Mouse (Mus musculus) liver, embryonic 12.5 days (tissue): ENCODE measurements at regions not wholly inside any gene's neighbourhood (a gene's known extent, or its start where the extent isn't known, plus 50 kb on each side); places are given as distances from the start of the nearest gene placed in this dataset. TPM values are rescaled to one million over a fixed set of nuclear protein-coding genes. Genes with fewer than 3 reads are reported as not detected.

ENCODE experiments used
- ATAC-seq: fragments of 200-750 bp; cut with Nextera tagmentation; 2 replicates; pipeline ENCODE4 v1.8.0; 2017; ENCODE audit warnings: moderate number of reproducible peaks, mild to moderate bottlenecking, moderate library complexity
- H3K27ac ChIP-seq: fragments of 300-500 bp; sonication (generic); 2 replicates; pipeline ENCODE4 v1.5.1; 2016; ENCODE audit warnings: mild to moderate bottlenecking
- H3K27me3 ChIP-seq: fragments of 300-500 bp; sonication (generic); replicated peaks from 2 replicates; pipeline ENCODE4 v1.6.1; 2016; ENCODE audit warnings: mild to moderate bottlenecking, moderate library complexity
- H3K36me3 ChIP-seq: fragments of 300-500 bp; sonication (generic); 2 replicates; pipeline ENCODE4 v1.6.1; 2016; ENCODE audit warnings: mild to moderate bottlenecking, moderate library complexity
- H3K4me1 ChIP-seq: fragments of 300-500 bp; sonication (generic); 2 replicates; pipeline ENCODE4 v1.6.1; 2016
- H3K4me2 ChIP-seq: fragments of 300-500 bp; sonication (generic); 2 replicates; pipeline ENCODE4 v1.6.1; 2016; ENCODE audit warnings: mild to moderate bottlenecking, moderate library complexity
- H3K4me3 ChIP-seq: fragments of 300-500 bp; sonication (generic); 2 replicates; pipeline ENCODE4 v1.5.1; 2016; ENCODE audit warnings: mild to moderate bottlenecking, moderate library complexity
- H3K9ac ChIP-seq: fragments of 300-500 bp; sonication (generic); 2 replicates; pipeline ENCODE4 v1.6.1; 2016; ENCODE audit warnings: mild to moderate bottlenecking, moderate library complexity
- H3K9me3 ChIP-seq: fragments of 300-500 bp; sonication (generic); replicated peaks from 2 replicates; pipeline ENCODE4 v1.6.1; 2016; ENCODE audit warnings: mild to moderate bottlenecking, moderate library complexity
- WGBS: fragments of 180-500 bp; shearing (Covaris S2); methylation state at CpG from one replicate; pipeline ENCODE4 v1.1.7; 2016; ENCODE audit not compliant: insufficient replicate concordance; 5-methylcytosine and 5-hydroxymethylcytosine counted together
- microRNA-seq: library from miRNA; unstranded; fragments of <30 nt; microRNA quantifications from one replicate; pipeline ENCODE4, GENCODE M21; 2017

- Histone ChIP-seq H3K4me2 (no peak overlapping the region), H3K27ac (no peak overlapping the region), H3K27me3 (no peaks in the 10 kb centered on the region), H3K4me1 (no peaks in the 10 kb centered on the region), H3K4me3 (no peak overlapping the region), H3K9me3 (no peaks in the 10 kb centered on the region), H3K36me3 (no peaks in the 10 kb centered on the region), H3K9ac (no peak overlapping the region)
- 66% methylated on average over 9 of the region's 9 CpGs for WGBS
- ATAC-seq = no peak
Observed at GRCm38 (mm10) chr3:35496027-35496824, 257.7 kb upstream of the Atp11b start.

- Histone ChIP-seq H3K27ac (no peak overlapping the region), H3K4me2 (no peak overlapping the region), H3K9ac (no peak overlapping the region), H3K36me3 (no peaks in the 10 kb centered on the region), H3K27me3 (no peaks in the 10 kb centered on the region), H3K9me3 (no peaks in the 10 kb centered on the region), H3K4me3 (no peak overlapping the region), H3K4me1 (no peaks in the 10 kb centered on the region)
- 43% methylated on average over 1 of the region's 1 CpGs for WGBS
- no peak for ATAC-seq
Observed at GRCm38 (mm10) chr3:35510314-35510713, 243.6 kb upstream of the Atp11b start.

GRCm38 (mm10) chr3:35516517-35516916, 237.4 kb upstream of the Atp11b start:
- no peaks in the 10 kb centered on the region for H3K27me3 ChIP-seq
- H3K9ac ChIP-seq = no peak overlapping the region
- H3K9me3 ChIP-seq = no peaks in the 10 kb centered on the region
- no peak for ATAC-seq
- H3K36me3 ChIP-seq = no peaks in the 10 kb centered on the region
- H3K27ac ChIP-seq = no peak overlapping the region
- no peaks in the 10 kb centered on the region for H3K4me1 ChIP-seq
- H3K4me3 ChIP-seq = no peak overlapping the region
- 59% methylated on average over 4 of the region's 4 CpGs for WGBS
- no peak overlapping the region for H3K4me2 ChIP-seq

- ATAC-seq = no peak
- Histone ChIP-seq H3K4me2 (no peak overlapping the region), H3K36me3 (no peaks in the 10 kb centered on the region), H3K27ac (no peak overlapping the region), H3K4me1 (no peaks in the 10 kb centered on the region), H3K9ac (no peak overlapping the region), H3K4me3 (no peak overlapping the region), H3K27me3 (no peaks in the 10 kb centered on the region), H3K9me3 (no peaks in the 10 kb centered on the region)
- 67% methylated on average over 3 of the region's 3 CpGs for WGBS
Observed at GRCm38 (mm10) chr3:35520131-35520530, 233.8 kb upstream of the Atp11b start.

GRCm38 (mm10) chr3:35547696-35548095, 206.2 kb upstream of the Atp11b start:
- Histone ChIP-seq H3K4me2 (no peak overlapping the region), H3K36me3 (no peaks in the 10 kb centered on the region), H3K9ac (no peak overlapping the region), H3K9me3 (no peaks in the 10 kb centered on the region), H3K27me3 (no peaks in the 10 kb centered on the region), H3K4me3 (no peak overlapping the region), H3K27ac (no peak overlapping the region), H3K4me1 (no peaks in the 10 kb centered on the region)
- ATAC-seq = no peak

- Histone ChIP-seq H3K4me2 (no peak overlapping the region), H3K9me3 (no peaks in the 10 kb centered on the region), H3K27me3 (no peaks in the 10 kb centered on the region), H3K4me3 (no peak overlapping the region), H3K36me3 (no peaks in the 10 kb centered on the region), H3K27ac (no peak overlapping the region), H3K4me1 (no peaks in the 10 kb centered on the region), H3K9ac (no peak overlapping the region)
- no peak for ATAC-seq
- 73% methylated on average over 9 of the region's 9 CpGs for WGBS
Observed at GRCm38 (mm10) chr3:35551791-35552190, 202.1 kb upstream of the Atp11b start.

- no peaks in the 10 kb centered on the region for H3K4me1 ChIP-seq
- H3K9ac ChIP-seq = no peak overlapping the region
- no peak overlapping the region for H3K4me3 ChIP-seq
- H3K36me3 ChIP-seq = no peaks in the 10 kb centered on the region
- no peak overlapping the region for H3K27ac ChIP-seq
- WGBS = 78% methylated on average over 10 of the region's 10 CpGs
- no peak overlapping the region for H3K4me2 ChIP-seq
- no peak for ATAC-seq
- no peaks in the 10 kb centered on the region for H3K27me3 ChIP-seq
- no peaks in the 10 kb centered on the region for H3K9me3 ChIP-seq
Observed at GRCm38 (mm10) chr3:35560425-35560824, 193.5 kb upstream of the Atp11b start.

GRCm38 (mm10) chr3:35574402-35574801, 179.5 kb upstream of the Atp11b start:
- H3K27me3 ChIP-seq = no peaks in the 10 kb centered on the region
- no peak overlapping the region for H3K4me2 ChIP-seq
- H3K9me3 ChIP-seq = no peaks in the 10 kb centered on the region
- H3K4me3 ChIP-seq = no peak overlapping the region
- no peak for ATAC-seq
- no peak overlapping the region for H3K9ac ChIP-seq
- no peaks in the 10 kb centered on the region for H3K4me1 ChIP-seq
- no peaks in the 10 kb centered on the region for H3K36me3 ChIP-seq
- H3K27ac ChIP-seq = no peak overlapping the region
- WGBS = 28% methylated on average over 10 of the region's 10 CpGs

Small RNA genes in the stretch of these regions (microRNA-seq; reads per million reads assigned to microRNA genes)
- gene Gm25442 = not detected
